Mouse (Mus musculus) embryonic facial prominence, embryonic 14.5 days (tissue): Measurements from ENCODE around the gene Gm10401. TPM values are rescaled to one million over a fixed set of nuclear protein-coding genes. Genes with fewer than 3 reads are reported as not detected.

Experiments
- ATAC-seq: fragments of 200-750 bp; cut with Nextera tagmentation; 2 replicates; pipeline ENCODE4 v1.8.0; 2017; ENCODE audit warnings: low read depth, moderate number of reproducible peaks, moderate TSS enrichment
- DNase-seq: peaks from one replicate; pipeline ENCODE4 v3.0.0-alpha.2; 2015; ENCODE audit warnings: low spot score
- H3K27ac ChIP-seq: fragments of 300-500 bp; sonication (generic); replicated peaks from 2 replicates; pipeline ENCODE4 v1.5.1; 2014; ENCODE audit warnings: low read depth, mild to moderate bottlenecking, low read length, moderate library complexity
- H3K27me3 ChIP-seq: fragments of 300-500 bp; sonication (generic); replicated peaks from 2 replicates; pipeline ENCODE4 v1.6.1; 2014; ENCODE audit warnings: low read length; ENCODE audit not compliant: control insufficient read depth, insufficient read depth
- H3K36me3 ChIP-seq: fragments of 300-500 bp; sonication (generic); 2 replicates; pipeline ENCODE4 v1.6.1; 2014; ENCODE audit warnings: low read length, mixed read lengths; ENCODE audit not compliant: control insufficient read depth, insufficient read depth
- H3K4me1 ChIP-seq: fragments of 300-500 bp; sonication (generic); 2 replicates; pipeline ENCODE4 v1.6.1; 2014; ENCODE audit warnings: antibody characterized with exemption, low read length; ENCODE audit not compliant: control insufficient read depth, insufficient read depth
- H3K4me2 ChIP-seq: fragments of 300-500 bp; sonication (generic); 2 replicates; pipeline ENCODE4 v1.6.1; 2014; ENCODE audit warnings: low read depth, mild to moderate bottlenecking, low read length, moderate library complexity, mixed read lengths
- H3K4me3 ChIP-seq: fragments of 300-500 bp; sonication (generic); 2 replicates; pipeline ENCODE4 v1.5.1; 2014; ENCODE audit warnings: low read depth, mild to moderate bottlenecking, low read length
- H3K9ac ChIP-seq: fragments of 300-500 bp; sonication (generic); 2 replicates; pipeline ENCODE4 v1.6.1; 2014; ENCODE audit warnings: low read depth, mild to moderate bottlenecking, low read length, moderate library complexity, mixed read lengths
- H3K9me3 ChIP-seq: fragments of 300-500 bp; sonication (generic); 2 replicates; pipeline ENCODE4 v1.6.1; 2016; ENCODE audit warnings: low read length; ENCODE audit not compliant: control insufficient read depth
- WGBS: fragments of 180-500 bp; shearing (Covaris S2); extraction: QIAGEN DNeasy Blood & Tissue Kit; methylation state at CpG from one replicate; pipeline ENCODE4 v1.1.7; 2014; 5-methylcytosine and 5-hydroxymethylcytosine counted together
- polyA plus RNA-seq: library from polyadenylated mRNA; unstranded; fragments of >200 nt; fragmentation: Nextera tagmentation; extraction: Ambion mirVana; gene quantifications from 2 replicates; pipeline ENCODE4 v1.2.1, GENCODE M21; 2014

The Gm10401 gene
- polyA plus RNA-seq, 1 experiment from 2014 or later: 53.2 TPM

DNA sequence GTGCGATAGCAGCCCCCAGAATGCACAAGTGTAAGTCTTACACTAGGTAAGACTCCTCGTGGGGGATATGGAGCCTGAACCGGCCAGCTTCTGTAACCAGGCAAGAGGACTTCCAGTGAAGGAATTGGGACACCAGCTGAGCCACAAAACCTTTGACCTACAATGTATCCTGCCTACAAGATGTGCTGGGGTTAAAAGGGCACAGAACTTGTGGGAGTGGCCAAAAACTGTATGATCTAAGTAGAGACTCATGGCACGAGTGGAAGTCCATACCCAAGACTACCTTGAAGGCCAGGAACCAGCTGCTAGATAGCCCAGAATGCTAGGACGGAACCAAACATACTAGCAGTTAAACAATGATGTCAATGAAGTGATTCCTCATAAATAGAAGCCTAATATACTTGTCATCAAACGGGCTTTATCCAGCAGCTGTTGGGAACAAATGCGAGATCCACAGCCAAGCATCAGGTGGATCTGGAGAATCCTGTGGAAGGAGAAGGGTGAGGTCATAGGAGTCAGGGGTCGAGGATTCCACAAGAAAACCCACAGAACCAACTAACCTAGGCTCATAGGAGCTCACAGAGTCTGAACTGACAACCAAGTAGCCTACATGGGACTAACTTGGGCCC is 37.9 kb downstream of the Gm10401 start:
- no peak overlapping the region for H3K4me3 ChIP-seq
- no peak overlapping the region for H3K27ac ChIP-seq
- no peaks in the 10 kb centered on the region for H3K4me1 ChIP-seq
- no peak overlapping the region for H3K9ac ChIP-seq
- H3K36me3 ChIP-seq: peaks cover 22% of the 10 kb centered on the region
- H3K4me2 ChIP-seq: no peak overlapping the region
- ATAC-seq (no peak), DNase-seq (no peak)
- 82% methylated on average over 8 of the region's 8 CpGs for WGBS
- H3K9me3 ChIP-seq: no peaks in the 10 kb centered on the region
- no peaks in the 10 kb centered on the region for H3K27me3 ChIP-seq

DNA sequence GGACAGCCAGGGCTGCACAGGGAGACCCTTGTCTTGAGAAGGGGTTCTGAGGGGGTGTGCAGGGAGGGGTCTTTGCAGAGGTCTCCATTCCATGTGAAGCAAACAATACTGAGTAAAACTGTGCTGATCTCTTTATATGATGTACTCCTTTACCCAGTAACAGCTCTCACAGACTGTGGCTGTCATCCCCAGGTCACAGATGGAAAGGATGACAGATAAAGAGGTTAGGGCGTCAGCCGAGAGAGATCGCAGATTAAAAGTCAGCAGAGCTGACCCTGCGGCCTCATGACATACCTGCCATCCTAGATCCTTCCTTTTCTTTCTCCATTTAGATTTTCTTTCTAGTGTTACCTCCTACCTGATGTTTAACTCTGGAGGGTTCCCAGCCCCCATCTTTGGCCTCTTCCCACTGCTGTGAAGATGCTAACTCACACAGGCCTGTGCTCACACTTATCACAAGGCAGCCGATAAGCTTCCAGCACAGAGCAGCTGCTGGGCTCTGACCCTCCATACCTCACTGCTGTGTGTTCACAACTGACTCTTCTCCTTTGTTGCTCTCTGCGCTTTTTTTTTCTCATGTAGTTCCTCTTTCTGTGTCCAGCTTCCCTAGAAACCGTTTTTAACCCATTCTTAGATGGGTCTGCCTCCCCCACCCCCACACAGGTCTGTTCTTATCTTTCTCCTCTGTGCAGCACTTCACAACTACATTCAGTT is 39.4 kb downstream of the Gm10401 start:
- no peak for ATAC-seq
- H3K9me3 ChIP-seq: no peaks in the 10 kb centered on the region
- 81% methylated on average over 7 of the region's 7 CpGs for WGBS
- H3K4me2 ChIP-seq: no peak overlapping the region
- H3K4me3 ChIP-seq: no peak overlapping the region
- no peak for DNase-seq
- H3K27me3 ChIP-seq: no peaks in the 10 kb centered on the region
- no peak overlapping the region for H3K27ac ChIP-seq
- H3K4me1 ChIP-seq: 0 out of 2 replicates have a peak, but pooled peaks cover 4% of the 10 kb centered on the region
- H3K9ac ChIP-seq: no peak overlapping the region
- peaks cover 16% of the 10 kb centered on the region for H3K36me3 ChIP-seq

GRCm38 (mm10) chr5:115057153-115057552 is 40.9 kb downstream of the Gm10401 start:
- 95% methylated on average over 4 of the region's 4 CpGs for WGBS
- Histone ChIP-seq H3K4me1 (peaks cover 14% of the 10 kb centered on the region), H3K4me2 (no peak overlapping the region), H3K27me3 (no peaks in the 10 kb centered on the region), H3K27ac (no peak overlapping the region), H3K36me3 (peaks cover 4% of the 10 kb centered on the region; the same call in 1 of the 2 replicates), H3K9me3 (no peaks in the 10 kb centered on the region), H3K9ac (no peak overlapping the region), H3K4me3 (no peak overlapping the region)
- ATAC-seq: no peak
- DNase-seq: no peak

GRCm38 (mm10) chr5:115055418-115055817 is 42.7 kb downstream of the Gm10401 start:
- Histone ChIP-seq H3K4me3 (no peak overlapping the region), H3K27me3 (no peaks in the 10 kb centered on the region), H3K9me3 (no peaks in the 10 kb centered on the region), H3K4me1 (peaks cover 20% of the 10 kb centered on the region), H3K36me3 (no peaks in the 10 kb centered on the region), H3K27ac (no peak overlapping the region), H3K9ac (no peak overlapping the region), H3K4me2 (no peak overlapping the region)
- ATAC-seq: no peak
- DNase-seq: no peak
- 80% methylated on average over 6 of the region's 6 CpGs for WGBS

DNA sequence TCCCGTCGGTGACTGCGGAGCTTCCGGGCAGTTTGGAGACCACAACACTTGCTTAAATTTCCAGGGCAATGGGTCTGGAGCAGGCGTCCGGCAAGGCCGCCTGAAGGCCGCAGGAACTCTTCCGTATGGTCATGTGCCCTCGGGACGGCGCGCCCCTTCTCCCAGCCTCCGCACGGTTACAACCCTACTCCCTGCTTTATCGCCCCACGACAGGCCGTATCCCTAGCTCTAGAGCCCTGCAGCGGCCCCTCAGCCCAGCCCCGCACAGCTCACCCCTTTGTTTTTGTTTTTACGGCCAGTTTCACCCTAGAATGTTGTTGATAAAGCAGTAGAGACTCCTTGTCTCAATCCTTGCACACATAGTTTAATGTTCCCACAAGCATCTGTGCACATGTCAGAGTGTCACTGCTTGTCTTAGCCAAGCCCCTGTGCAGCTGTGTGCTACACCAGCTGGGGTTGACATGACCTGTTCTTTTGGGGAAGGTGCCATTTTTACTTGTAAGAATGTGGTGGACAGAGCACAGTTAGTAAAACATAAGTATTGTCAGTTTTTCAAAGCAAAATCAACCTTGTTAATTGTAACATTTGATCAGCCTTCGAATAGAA is 44.2 kb downstream of the Gm10401 start:
- Histone ChIP-seq H3K9ac (no peak overlapping the region), H3K4me3 (no peak overlapping the region), H3K4me2 (no peak overlapping the region), H3K36me3 (no peaks in the 10 kb centered on the region), H3K27ac (no peak overlapping the region), H3K27me3 (no peaks in the 10 kb centered on the region), H3K9me3 (no peaks in the 10 kb centered on the region), H3K4me1 (peaks cover 20% of the 10 kb centered on the region)
- DNase-seq: no peak
- ATAC-seq: no peak
- WGBS: 87% methylated on average over 22 of the region's 22 CpGs

DNA sequence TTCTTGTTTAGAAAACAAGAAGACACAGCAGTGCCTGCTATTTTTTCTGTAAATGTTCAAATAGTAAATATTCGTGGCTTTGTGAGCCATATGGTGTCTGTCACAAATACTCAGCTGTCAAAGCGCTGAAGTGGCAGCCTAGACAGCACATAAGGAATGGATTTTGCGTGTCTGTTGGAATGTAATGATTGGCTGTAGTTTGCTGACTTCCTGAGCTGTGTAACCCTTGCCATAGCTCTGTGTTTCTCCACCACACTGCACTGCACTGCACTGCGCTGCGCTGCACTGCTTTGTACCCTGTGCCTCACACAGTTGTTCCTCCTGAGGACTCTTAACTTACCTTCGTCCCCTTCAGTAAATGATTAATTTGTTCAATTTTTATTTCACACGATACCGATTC is 45.5 kb downstream of the Gm10401 start:
- Histone ChIP-seq H3K9me3 (no peaks in the 10 kb centered on the region), H3K9ac (no peak overlapping the region), H3K4me2 (no peak overlapping the region; the same call in 1 of the 2 replicates), H3K27me3 (no peaks in the 10 kb centered on the region), H3K4me1 (peaks cover 20% of the 10 kb centered on the region), H3K36me3 (no peaks in the 10 kb centered on the region), H3K27ac (peak overlapping the region; percentile 1; the same call in 1 of the 2 replicates), H3K4me3 (no peak overlapping the region)
- peak; percentile 76; the same call in 1 of the 2 replicates for ATAC-seq
- WGBS: 41% methylated on average over 8 of the region's 8 CpGs
- peak; percentile 77 for DNase-seq

GRCm38 (mm10) chr5:115050776-115051175 is 47.3 kb downstream of the Gm10401 start:
- Histone ChIP-seq H3K36me3 (no peaks in the 10 kb centered on the region), H3K9ac (no peak overlapping the region), H3K9me3 (no peaks in the 10 kb centered on the region), H3K4me3 (no peak overlapping the region), H3K27ac (no peak overlapping the region), H3K4me2 (no peak overlapping the region), H3K27me3 (no peaks in the 10 kb centered on the region), H3K4me1 (peaks cover 20% of the 10 kb centered on the region)
- WGBS: 86% methylated on average over 6 of the region's 6 CpGs
- DNase-seq: no peak
- no peak for ATAC-seq

- Histone ChIP-seq H3K36me3 (no peaks in the 10 kb centered on the region), H3K9ac (no peak overlapping the region), H3K4me2 (no peak overlapping the region), H3K27ac (no peak overlapping the region), H3K27me3 (no peaks in the 10 kb centered on the region), H3K9me3 (no peaks in the 10 kb centered on the region), H3K4me3 (no peak overlapping the region), H3K4me1 (peaks cover 20% of the 10 kb centered on the region)
- WGBS: 80% methylated on average over 6 of the region's 6 CpGs
- DNase-seq: no peak
- no peak for ATAC-seq
These were observed 48.4 kb downstream of the Gm10401 start for GRCm38 (mm10) chr5:115049692-115050091.
